Mouse (Mus musculus): ENCODE measurements around the gene Ndufa8. TPM values are rescaled to one million over a fixed set of nuclear protein-coding genes. Genes with fewer than 3 reads are reported as not detected.

Gene Ndufa8
- polyA plus RNA-seq, 1 experiment from 2014 or later, result 351 TPM

GRCm38 (mm10) chr2:36056248-36056647, 7.0 kb upstream of the Ndufa8 start:
- no peak for ATAC-seq
- Histone ChIP-seq H3K9me3 (ENCODE audit: control insufficient read depth, low read length) (no peaks in the 10 kb centered on the region), H3K27me3 (replicated peaks; ENCODE audit: control insufficient read depth, insufficient read depth, low read length) (no peaks in the 10 kb centered on the region; the same call in 1 of the 2 replicates), H3K9ac (ENCODE audit: low read depth, low read length) (no peak overlapping the region), H3K4me1 (ENCODE audit: control insufficient read depth, insufficient read depth, low read length) (no peaks in the 10 kb centered on the region), H3K36me3 (ENCODE audit: control insufficient read depth, insufficient read depth, low read length) (no peaks in the 10 kb centered on the region), H3K4me2 (ENCODE audit: low read depth, low read length) (no peak overlapping the region), H3K27ac (ENCODE audit: low read length) (no peak overlapping the region), H3K4me3 (ENCODE audit: low read length) (no peak overlapping the region)
- WGBS, result 55% methylated on average over 3 of the region's 3 CpGs

GRCm38 (mm10) chr2:36053249-36053648, 4.0 kb upstream of the Ndufa8 start:
- Histone ChIP-seq H3K4me3 (ENCODE audit: low read length) (no peak overlapping the region), H3K9me3 (ENCODE audit: control insufficient read depth, low read length) (no peaks in the 10 kb centered on the region), H3K4me1 (ENCODE audit: control insufficient read depth, insufficient read depth, low read length) (peaks cover 6% of the 10 kb centered on the region), H3K36me3 (ENCODE audit: control insufficient read depth, insufficient read depth, low read length) (no peaks in the 10 kb centered on the region), H3K4me2 (ENCODE audit: low read depth, low read length) (no peak overlapping the region), H3K9ac (ENCODE audit: low read depth, low read length) (no peak overlapping the region), H3K27ac (ENCODE audit: low read length) (no peak overlapping the region), H3K27me3 (replicated peaks; ENCODE audit: control insufficient read depth, insufficient read depth, low read length) (no peaks in the 10 kb centered on the region; the same call in 1 of the 2 replicates)
- no peak for ATAC-seq
- 66% methylated on average over 3 of the region's 3 CpGs for WGBS

GRCm38 (mm10) chr2:36049567-36049954, 355 bp upstream of the Ndufa8 start:
- Histone ChIP-seq H3K27me3 (replicated peaks; ENCODE audit: control insufficient read depth, insufficient read depth, low read length) (no peaks in the 10 kb centered on the region), H3K9ac (ENCODE audit: low read depth, low read length) (0 out of 2 replicates have a peak overlapping the region, but pooled peaks have one; percentile 91), H3K36me3 (ENCODE audit: control insufficient read depth, insufficient read depth, low read length) (no peaks in the 10 kb centered on the region; the same call in 1 of the 2 replicates), H3K4me2 (ENCODE audit: low read depth, low read length) (peak overlapping the region; percentile 82), H3K27ac (ENCODE audit: low read length) (no peak overlapping the region), H3K9me3 (ENCODE audit: control insufficient read depth, low read length) (no peaks in the 10 kb centered on the region), H3K4me1 (ENCODE audit: control insufficient read depth, insufficient read depth, low read length) (peaks cover 17% of the 10 kb centered on the region), H3K4me3 (ENCODE audit: low read length) (peak overlapping the region; percentile 91)
- peak; percentile 9; the same call in 1 of the 2 replicates for ATAC-seq
- 41% methylated on average over 10 of the region's 10 CpGs for WGBS

GRCm38 (mm10) chr2:36048164-36048563, 1.0 kb downstream of the Ndufa8 start:
- peaks cover 17% of the 10 kb centered on the region for H3K4me1 ChIP-seq (ENCODE audit: control insufficient read depth, insufficient read depth, low read length)
- H3K36me3 ChIP-seq (ENCODE audit: control insufficient read depth, insufficient read depth, low read length), result no peaks in the 10 kb centered on the region; the same call in 1 of the 2 replicates
- peak overlapping the region; percentile 91 for H3K4me3 ChIP-seq (ENCODE audit: low read length)
- H3K27me3 ChIP-seq (replicated peaks; ENCODE audit: control insufficient read depth, insufficient read depth, low read length), result no peaks in the 10 kb centered on the region
- peak; percentile 52; the same call in 1 of the 2 replicates for ATAC-seq
- peak overlapping the region; percentile 82 for H3K4me2 ChIP-seq (ENCODE audit: low read depth, low read length)
- H3K9me3 ChIP-seq (ENCODE audit: control insufficient read depth, low read length), result no peaks in the 10 kb centered on the region
- H3K9ac ChIP-seq (ENCODE audit: low read depth, low read length), result peak overlapping the region; percentile 91
- H3K27ac ChIP-seq (ENCODE audit: low read length), result no peak overlapping the region
- WGBS, result 51% methylated on average over 8 of the region's 8 CpGs

GRCm38 (mm10) chr2:36040872-36041271, 8.3 kb downstream of the Ndufa8 start:
- Histone ChIP-seq H3K4me3 (ENCODE audit: low read length) (no peak overlapping the region), H3K27me3 (replicated peaks; ENCODE audit: control insufficient read depth, insufficient read depth, low read length) (no peaks in the 10 kb centered on the region), H3K27ac (ENCODE audit: low read length) (no peak overlapping the region), H3K36me3 (ENCODE audit: control insufficient read depth, insufficient read depth, low read length) (peaks cover 2% of the 10 kb centered on the region; the same call in 1 of the 2 replicates), H3K9me3 (ENCODE audit: control insufficient read depth, low read length) (no peaks in the 10 kb centered on the region), H3K4me2 (ENCODE audit: low read depth, low read length) (no peak overlapping the region), H3K9ac (ENCODE audit: low read depth, low read length) (no peak overlapping the region), H3K4me1 (ENCODE audit: control insufficient read depth, insufficient read depth, low read length) (no peaks in the 10 kb centered on the region)
- no peak for ATAC-seq
- WGBS, result 71% methylated on average over 1 of the region's 1 CpGs

GRCm38 (mm10) chr2:36039297-36039985, 9.8 kb downstream of the Ndufa8 start:
- Histone ChIP-seq H3K9ac (ENCODE audit: low read depth, low read length) (no peak overlapping the region), H3K9me3 (ENCODE audit: control insufficient read depth, low read length) (no peaks in the 10 kb centered on the region), H3K27me3 (replicated peaks; ENCODE audit: control insufficient read depth, insufficient read depth, low read length) (no peaks in the 10 kb centered on the region), H3K27ac (ENCODE audit: low read length) (no peak overlapping the region), H3K36me3 (ENCODE audit: control insufficient read depth, insufficient read depth, low read length) (peaks cover 7% of the 10 kb centered on the region; the same call in 1 of the 2 replicates), H3K4me2 (ENCODE audit: low read depth, low read length) (no peak overlapping the region), H3K4me1 (ENCODE audit: control insufficient read depth, insufficient read depth, low read length) (no peaks in the 10 kb centered on the region), H3K4me3 (ENCODE audit: low read length) (no peak overlapping the region)
- no peak for ATAC-seq
- WGBS, result 78% methylated on average over 7 of the region's 7 CpGs

- 57% methylated on average over 11 of the region's 11 CpGs for WGBS
- H3K27ac ChIP-seq (ENCODE audit: low read length), result peak overlapping the region; percentile 31; the same call in 1 of the 2 replicates
- ATAC-seq, result peak; percentile 49
Observed at GRCm38 (mm10) chr2:36035413-36036081, 13.7 kb downstream of the Ndufa8 start.

GRCm38 (mm10) chr2:36034898-36035297, 14.3 kb downstream of the Ndufa8 start:
- ATAC-seq, result no peak
- WGBS, result 82% methylated on average over 7 of the region's 7 CpGs

More at GRCm38 (mm10) chr2:36035413-36036081, 13.7 kb downstream of the Ndufa8 start:
- no peaks in the 10 kb centered on the region for H3K4me1 ChIP-seq (ENCODE audit: control insufficient read depth, insufficient read depth, low read length)
- H3K9ac ChIP-seq (ENCODE audit: low read depth, low read length), result no peak overlapping the region
- H3K9me3 ChIP-seq (ENCODE audit: control insufficient read depth, low read length), result no peaks in the 10 kb centered on the region
- no peak overlapping the region for H3K4me2 ChIP-seq (ENCODE audit: low read depth, low read length)
- H3K36me3 ChIP-seq (ENCODE audit: control insufficient read depth, insufficient read depth, low read length), result peaks cover 7% of the 10 kb centered on the region; the same call in 1 of the 2 replicates
- no peak overlapping the region for H3K4me3 ChIP-seq (ENCODE audit: low read length)
- H3K27me3 ChIP-seq (replicated peaks; ENCODE audit: control insufficient read depth, insufficient read depth, low read length), result no peaks in the 10 kb centered on the region

GRCm38 (mm10) chr2:36033966-36034365, 15.2 kb downstream of the Ndufa8 start:
- no peak overlapping the region for H3K4me3 ChIP-seq (ENCODE audit: low read length)
- no peak overlapping the region for H3K9ac ChIP-seq (ENCODE audit: low read depth, low read length)
- no peak overlapping the region for H3K27ac ChIP-seq (ENCODE audit: low read length)
- WGBS, result 77% methylated on average over 7 of the region's 7 CpGs
- H3K4me2 ChIP-seq (ENCODE audit: low read depth, low read length), result no peak overlapping the region
- no peaks in the 10 kb centered on the region for H3K9me3 ChIP-seq (ENCODE audit: control insufficient read depth, low read length)
- no peak for ATAC-seq
- peaks cover 7% of the 10 kb centered on the region; the same call in 1 of the 2 replicates for H3K36me3 ChIP-seq (ENCODE audit: control insufficient read depth, insufficient read depth, low read length)
- no peaks in the 10 kb centered on the region for H3K4me1 ChIP-seq (ENCODE audit: control insufficient read depth, insufficient read depth, low read length)
- H3K27me3 ChIP-seq (replicated peaks; ENCODE audit: control insufficient read depth, insufficient read depth, low read length), result no peaks in the 10 kb centered on the region

More at GRCm38 (mm10) chr2:36034898-36035297, 14.3 kb downstream of the Ndufa8 start:
- no peak overlapping the region for H3K4me2 ChIP-seq (ENCODE audit: low read depth, low read length)
- H3K4me3 ChIP-seq (ENCODE audit: low read length), result no peak overlapping the region
- H3K9ac ChIP-seq (ENCODE audit: low read depth, low read length), result no peak overlapping the region
- H3K27ac ChIP-seq (ENCODE audit: low read length), result no peak overlapping the region
- no peaks in the 10 kb centered on the region for H3K9me3 ChIP-seq (ENCODE audit: control insufficient read depth, low read length)
- peaks cover 7% of the 10 kb centered on the region; the same call in 1 of the 2 replicates for H3K36me3 ChIP-seq (ENCODE audit: control insufficient read depth, insufficient read depth, low read length)
- no peaks in the 10 kb centered on the region for H3K27me3 ChIP-seq (replicated peaks; ENCODE audit: control insufficient read depth, insufficient read depth, low read length)
- no peaks in the 10 kb centered on the region for H3K4me1 ChIP-seq (ENCODE audit: control insufficient read depth, insufficient read depth, low read length)
